In the genomic region with DNA sequence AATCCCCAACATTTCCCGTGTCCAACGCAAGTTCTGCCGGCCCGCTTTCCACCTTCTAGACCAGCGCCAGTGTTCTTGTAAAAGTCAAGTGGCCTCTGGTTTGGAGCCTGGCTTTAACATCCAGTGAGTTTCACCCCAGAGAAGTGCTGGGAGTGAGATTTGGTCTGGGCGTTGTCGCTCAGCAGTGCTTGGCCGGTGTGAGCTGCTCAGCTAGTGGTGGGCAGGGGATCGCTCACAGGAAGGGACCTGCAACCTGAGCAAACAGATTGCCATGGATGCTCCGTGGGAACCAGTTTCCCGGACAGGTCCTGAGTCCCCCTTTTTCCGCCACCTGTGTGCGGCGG, we compare ENCODE assay signal across 7 mouse cellular contexts. TPM values are rescaled to one million over a fixed set of nuclear protein-coding genes. Genes with fewer than 3 reads are reported as not detected.
DNase-seq lines count a peak whose midpoint lies in the region; ATAC-seq and TF ChIP-seq lines count a peak whose summit lies in the region.

No protein-coding gene starts in this region.

- H3K4me2 ChIP-seq in lung, embryonic 14.5 days: peak overlapping the region; percentile 96
- peak overlapping the region; percentile 68 for H3K4me2 ChIP-seq in liver, embryonic 15.5 days
- peak overlapping the region; percentile 92 for H3K4me2 ChIP-seq in stomach, embryonic 15.5 days

- no peaks in the 10 kb centered on the region for H3K9me3 ChIP-seq in lung, embryonic 14.5 days (ENCODE audit: low read depth, low read length)
- H3K9me3 ChIP-seq in liver, embryonic 15.5 days (replicated peaks): no peaks in the 10 kb centered on the region
- H3K9me3 ChIP-seq in stomach, embryonic 15.5 days: no peaks in the 10 kb centered on the region

- intact Hi-C loops in left cerebral cortex, postnatal 4 days (cut with DNase I): loop anchor here (5.0 to 10.0 kb wide), 2 partner anchors 201 to 281 kb away; partner anchors contain the start of gene Lypd6b

- H3K27me3 ChIP-seq in lung, embryonic 14.5 days (ENCODE audit: insufficient read depth, low read length): 0 out of 2 replicates have a peak, but pooled peaks cover 8% of the 10 kb centered on the region
- peaks cover 37% of the 10 kb centered on the region for H3K27me3 ChIP-seq in liver, embryonic 15.5 days
- H3K27me3 ChIP-seq in stomach, embryonic 15.5 days (replicated peaks): no peaks in the 10 kb centered on the region

- H3K4me1 ChIP-seq in lung, embryonic 14.5 days (ENCODE audit: insufficient read depth): no peaks in the 10 kb centered on the region
- H3K4me1 ChIP-seq in liver, embryonic 15.5 days (replicated peaks): no peaks in the 10 kb centered on the region
- H3K4me1 ChIP-seq in stomach, embryonic 15.5 days: no peaks in the 10 kb centered on the region

- no peak overlapping the region for H3K27ac ChIP-seq in lung, embryonic 14.5 days (ENCODE audit: low read depth)
- H3K27ac ChIP-seq in liver, embryonic 15.5 days (replicated peaks): no peak overlapping the region
- H3K27ac ChIP-seq in stomach, embryonic 15.5 days: peak overlapping the region; percentile 80

- peak overlapping the region; percentile 64 for H3K4me3 ChIP-seq in lung, embryonic 14.5 days (ENCODE audit: low read depth, low read length)
- H3K4me3 ChIP-seq in liver, embryonic 15.5 days (replicated peaks): peak overlapping the region; percentile 52
- peak overlapping the region; percentile 72 for H3K4me3 ChIP-seq in stomach, embryonic 15.5 days (replicated peaks)

- H3K9ac ChIP-seq in lung, embryonic 14.5 days: no peak overlapping the region
- no peak overlapping the region for H3K9ac ChIP-seq in liver, embryonic 15.5 days
- no peak overlapping the region for H3K9ac ChIP-seq in stomach, embryonic 15.5 days

- peak; percentile 77 for ATAC-seq in lung, embryonic 14.5 days (ENCODE audit: insufficient read depth)
- ATAC-seq in granulocyte monocyte progenitor cell, adult 5-6 weeks (replicated peaks; ENCODE audit: poor library complexity, severe bottlenecking): peak; percentile 14; the same call in 1 of the 2 replicates
- ATAC-seq in liver, embryonic 15.5 days (ENCODE audit: insufficient read depth): 0 out of 2 replicates have a peak, but pooled peaks have one; percentile 7
- ATAC-seq in stomach, embryonic 15.5 days (ENCODE audit: insufficient read depth, low FRiP score, low read depth): peak; percentile 59

- DNase-seq in lung, embryonic 14.5 days: no peak
- no peak for DNase-seq in lung, postnatal 14 days
- DNase-seq in left cerebral cortex, postnatal 4 days: no peak
- no peak for DNase-seq in cerebellum, postnatal 10 days

- H3K36me3 ChIP-seq in lung, embryonic 14.5 days (ENCODE audit: insufficient read depth): no peaks in the 10 kb centered on the region
- H3K36me3 ChIP-seq in liver, embryonic 15.5 days (replicated peaks): no peaks in the 10 kb centered on the region
- no peaks in the 10 kb centered on the region for H3K36me3 ChIP-seq in stomach, embryonic 15.5 days

- TF ChIP-seq CTCF in lung, embryonic 14.5 days (IDR thresholded peaks at IDR 0.05; ENCODE audit: low read depth): no peak

- WGBS in lung, embryonic 14.5 days: 0% methylated on average over 14 of the region's 14 CpGs
- WGBS in liver, embryonic 15.5 days (ENCODE audit: insufficient replicate concordance): 4% methylated on average over 14 of the region's 14 CpGs
- whole genome bisulfite sequencing in stomach, embryonic 15.5 days: 2% methylated on average over 14 of the region's 14 CpGs

RNA-seq across cellular contexts. Expression of gene Lypd6, which starts 0.4 kb away (rescaled TPM):
- polyA plus RNA-seq in lung, embryonic 14.5 days (2014; fragmentation: Nextera tagmentation; extraction: Ambion mirVana): 2.0 and 2.5 TPM in 2 replicates
- total RNA-seq in granulocyte monocyte progenitor cell, adult 5-6 weeks (2014; fragmentation: Nextera tagmentation): not detected in 2 replicates
- 2.3 TPM in 1 of 2 replicates, not detected in the other for total RNA-seq in granulocyte monocyte progenitor cell, adult 5-6 weeks (2017)
- 0.13 and 0.40 TPM in 2 replicates for polyA plus RNA-seq in liver, embryonic 15.5 days (2015; fragmentation: Nextera tagmentation; extraction: Ambion mirVana)
- polyA plus RNA-seq in stomach, embryonic 15.5 days (2015; fragmentation: Nextera tagmentation; extraction: Ambion mirVana): 20.2 and 24.1 TPM in 2 replicates
- 10 to 100 TPM; 19.8 to 26.0 TPM for total RNA-seq in left cerebral cortex, postnatal 4 days (2021)

Comparison
In these comparisons a context has a peak if more than half of its experiments do, and no peak if none do; other contexts are left out.
1. ATAC-seq: peak in every context shown above with its lines; median percentile 77 in lung, embryonic 14.5 days; 59 in stomach, embryonic 15.5 days; 14 in granulocyte monocyte progenitor cell, adult 5-6 weeks; 7 in liver, embryonic 15.5 days.